Mouse (Mus musculus) retina, adult 2 months (tissue): ENCODE measurements at regions not wholly inside any gene's neighbourhood (a gene's known extent, or its start where the extent isn't known, plus 50 kb on each side); places are given as distances from the start of the nearest gene placed in this dataset.

Experiments used
- DNase-seq: peaks from one replicate; pipeline ENCODE4 v3.0.0-alpha.2; 2012; ENCODE audit warnings: low read depth, low spot score

- no peak for DNase-seq
These were observed 348.9 kb downstream of the Prdm2 start for GRCm38 (mm10) chr4:142863939-142864338.

GRCm38 (mm10) chr4:142860441-142860840 is 352.4 kb downstream of the Prdm2 start:
- DNase-seq, result no peak

GRCm38 (mm10) chr4:142856626-142857025 is 356.2 kb downstream of the Prdm2 start:
- no peak for DNase-seq

GRCm38 (mm10) chr4:142855635-142856034 is 357.2 kb downstream of the Prdm2 start:
- no peak for DNase-seq

- DNase-seq, result no peak
These were observed 358.9 kb downstream of the Prdm2 start for GRCm38 (mm10) chr4:142853924-142854323.

- no peak for DNase-seq
These were observed 367.6 kb downstream of the Prdm2 start for GRCm38 (mm10) chr4:142845066-142845696.

- no peak for DNase-seq
These were observed 373.3 kb downstream of the Prdm2 start for GRCm38 (mm10) chr4:142839540-142839939.

- DNase-seq, result no peak
These were observed 374.3 kb downstream of the Prdm2 start for GRCm38 (mm10) chr4:142838363-142838964.

GRCm38 (mm10) chr4:142837636-142838035 is 375.2 kb downstream of the Prdm2 start:
- no peak for DNase-seq

GRCm38 (mm10) chr4:142829711-142830110 is 383.1 kb downstream of the Prdm2 start:
- no peak for DNase-seq

- no peak for DNase-seq
These were observed 383.8 kb downstream of the Prdm2 start for GRCm38 (mm10) chr4:142828969-142829368.

GRCm38 (mm10) chr4:142826250-142826893 is 386.4 kb downstream of the Prdm2 start:
- no peak for DNase-seq

- no peak for DNase-seq
These were observed 387.0 kb downstream of the Prdm2 start for GRCm38 (mm10) chr4:142825786-142826185.

- DNase-seq, result no peak
These were observed 394.4 kb downstream of the Prdm2 start for GRCm38 (mm10) chr4:142818440-142818839.

- no peak for DNase-seq
These were observed 395.8 kb downstream of the Prdm2 start for GRCm38 (mm10) chr4:142816986-142817385.

- DNase-seq, result no peak
These were observed 409.0 kb downstream of the Prdm2 start for GRCm38 (mm10) chr4:142803819-142804218.

- no peak for DNase-seq
These were observed 413.5 kb downstream of the Prdm2 start for GRCm38 (mm10) chr4:142799291-142799690.

GRCm38 (mm10) chr4:142798834-142799233 is 414.0 kb downstream of the Prdm2 start:
- DNase-seq, result no peak

- DNase-seq, result no peak
These were observed 420.2 kb downstream of the Prdm2 start for GRCm38 (mm10) chr4:142792606-142792970.

GRCm38 (mm10) chr4:142791823-142792605 is 420.8 kb downstream of the Prdm2 start:
- DNase-seq, result no peak

- DNase-seq, result no peak
These were observed 423.7 kb downstream of the Prdm2 start for GRCm38 (mm10) chr4:142789048-142789447.

- no peak for DNase-seq
These were observed 427.4 kb downstream of the Prdm2 start for GRCm38 (mm10) chr4:142785386-142785785.
